Mouse (Mus musculus): ENCODE measurements around the gene Apba3.
A peak's percentile ranks its signal among the peaks of the same experiment; 100 is the strongest.
"Not testable (repeated sequence)": the region's sequence is repeated elsewhere in the genome, so short reads cannot be mapped to it uniquely, and the experiment has no call there.

The Apba3 gene

GRCm38 (mm10) chr10:81266211-81267105, at the start of gene Apba3, which contains the start of gene Mrpl54:
TSS of gene Apba3 (plus strand) at chr10:81266960.
TSS of gene Mrpl54 (minus strand) at chr10:81266934.
- DNase-seq (ENCODE audit: low spot score in 2 of 2), result peak; percentile 94

- DNase-seq (ENCODE audit: low spot score in 2 of 2), result not testable (repeated sequence)
These were observed 49.5 kb upstream of the Apba3 start for GRCm38 (mm10) chr10:81217267-81217666.

GRCm38 (mm10) chr10:81217964-81218363, 48.8 kb upstream of the Apba3 start:
- DNase-seq (ENCODE audit: low spot score in 2 of 2), result peak in 1 of 2 experiments; percentile 81

GRCm38 (mm10) chr10:81221402-81222015, 45.3 kb upstream of the Apba3 start:
- DNase-seq (ENCODE audit: low spot score in 2 of 2), result no peak

- DNase-seq (ENCODE audit: low spot score in 2 of 2), result not testable (repeated sequence)
These were observed 43.0 kb upstream of the Apba3 start for GRCm38 (mm10) chr10:81223731-81224130.

- no peak for DNase-seq (ENCODE audit: low spot score in 2 of 2)
These were observed 36.9 kb upstream of the Apba3 start for GRCm38 (mm10) chr10:81229735-81230437.

- no peak for DNase-seq (ENCODE audit: low spot score in 2 of 2)
These were observed 36.1 kb upstream of the Apba3 start, which contains the start of gene Atcay for GRCm38 (mm10) chr10:81230438-81231332. TSS of gene Atcay (minus strand) at chr10:81230833.

GRCm38 (mm10) chr10:81231436-81231835, 35.3 kb upstream of the Apba3 start:
- no peak for DNase-seq (ENCODE audit: low spot score in 2 of 2)

GRCm38 (mm10) chr10:81232580-81233225, 34.1 kb upstream of the Apba3 start, which contains the start of gene Zfr2:
TSS of gene Zfr2 (plus strand) at chr10:81233155.
- DNase-seq (ENCODE audit: low spot score in 2 of 2), result peak; percentile 87 to 94

- DNase-seq (ENCODE audit: low spot score in 2 of 2), result no peak
These were observed 33.6 kb upstream of the Apba3 start for GRCm38 (mm10) chr10:81233226-81233585.

- DNase-seq (ENCODE audit: low spot score in 2 of 2), result no peak
These were observed 32.6 kb upstream of the Apba3 start for GRCm38 (mm10) chr10:81234206-81234605.

GRCm38 (mm10) chr10:81236471-81237268, 30.1 kb upstream of the Apba3 start:
- DNase-seq (ENCODE audit: low spot score in 2 of 2), result no peak

GRCm38 (mm10) chr10:81238618-81239017, 28.1 kb upstream of the Apba3 start:
- DNase-seq (ENCODE audit: low spot score in 2 of 2), result no peak

- DNase-seq (ENCODE audit: low spot score in 2 of 2), result no peak
These were observed 25.9 kb upstream of the Apba3 start for GRCm38 (mm10) chr10:81240876-81241275.

GRCm38 (mm10) chr10:81242021-81242420, 24.7 kb upstream of the Apba3 start:
- no peak for DNase-seq (ENCODE audit: low spot score in 2 of 2)

- DNase-seq (ENCODE audit: low spot score in 2 of 2), result no peak
These were observed 22.6 kb upstream of the Apba3 start for GRCm38 (mm10) chr10:81244146-81244545.

- peak; percentile 62 to 85 for DNase-seq (ENCODE audit: low spot score in 2 of 2)
These were observed 22.2 kb upstream of the Apba3 start for GRCm38 (mm10) chr10:81244595-81244994.

GRCm38 (mm10) chr10:81245166-81245565, 21.6 kb upstream of the Apba3 start:
- no peak for DNase-seq (ENCODE audit: low spot score in 2 of 2)

GRCm38 (mm10) chr10:81247804-81248203, 19.0 kb upstream of the Apba3 start:
- DNase-seq (ENCODE audit: low spot score in 2 of 2), result no peak

GRCm38 (mm10) chr10:81249442-81249841, 17.3 kb upstream of the Apba3 start:
- no peak for DNase-seq (ENCODE audit: low spot score in 2 of 2)
